Mouse (Mus musculus): Measurements from ENCODE around the gene Gm49369. TPM values are rescaled to one million over a fixed set of nuclear protein-coding genes. Genes with fewer than 3 reads are reported as not detected.

Gm49369 gene
- polyA plus RNA-seq, 1 experiment from 2014 or later: not detected

GRCm38 (mm10) chr7:142381175-142381574 is 1.3 kb downstream of the Gm49369 start:
- no peak for DNase-seq (ENCODE audit: low spot score)
- Histone ChIP-seq H3K9me3 (ENCODE audit: control insufficient read depth, low read length) (no peaks in the 10 kb centered on the region), H3K4me2 (ENCODE audit: low read depth, low read length, severe bottlenecking) (no peak overlapping the region), H3K36me3 (ENCODE audit: control insufficient read depth, insufficient read depth, low read length) (peaks cover 4% of the 10 kb centered on the region; the same call in 1 of the 2 replicates), H3K9ac (ENCODE audit: low read length) (no peak overlapping the region), H3K4me3 (ENCODE audit: low read depth, low read length) (no peak overlapping the region), H3K27me3 (ENCODE audit: control insufficient read depth, insufficient read depth, low read length) (no peaks in the 10 kb centered on the region), H3K27ac (ENCODE audit: low read depth, low read length) (no peak overlapping the region), H3K4me1 (replicated peaks; ENCODE audit: control insufficient read depth, insufficient read depth, low read length) (no peaks in the 10 kb centered on the region)
- no peak for ATAC-seq (replicated peaks; ENCODE audit: low FRiP score)
- WGBS: 93% methylated on average over 4 of the region's 4 CpGs

- peaks cover 4% of the 10 kb centered on the region; the same call in 1 of the 2 replicates for H3K36me3 ChIP-seq (ENCODE audit: control insufficient read depth, insufficient read depth, low read length)
- no peak overlapping the region for H3K27ac ChIP-seq (ENCODE audit: low read depth, low read length)
- H3K4me2 ChIP-seq (ENCODE audit: low read depth, low read length, severe bottlenecking): no peak overlapping the region
- H3K9me3 ChIP-seq (ENCODE audit: control insufficient read depth, low read length): no peaks in the 10 kb centered on the region
- WGBS: 83% methylated on average over 6 of the region's 6 CpGs
- H3K4me1 ChIP-seq (replicated peaks; ENCODE audit: control insufficient read depth, insufficient read depth, low read length): no peaks in the 10 kb centered on the region
- H3K9ac ChIP-seq (ENCODE audit: low read length): no peak overlapping the region
- no peak for ATAC-seq (replicated peaks; ENCODE audit: low FRiP score)
- no peak for DNase-seq (ENCODE audit: low spot score)
- H3K27me3 ChIP-seq (ENCODE audit: control insufficient read depth, insufficient read depth, low read length): no peaks in the 10 kb centered on the region
- H3K4me3 ChIP-seq (ENCODE audit: low read depth, low read length): no peak overlapping the region
These were observed 3.3 kb downstream of the Gm49369 start for GRCm38 (mm10) chr7:142379186-142379585.

DNA sequence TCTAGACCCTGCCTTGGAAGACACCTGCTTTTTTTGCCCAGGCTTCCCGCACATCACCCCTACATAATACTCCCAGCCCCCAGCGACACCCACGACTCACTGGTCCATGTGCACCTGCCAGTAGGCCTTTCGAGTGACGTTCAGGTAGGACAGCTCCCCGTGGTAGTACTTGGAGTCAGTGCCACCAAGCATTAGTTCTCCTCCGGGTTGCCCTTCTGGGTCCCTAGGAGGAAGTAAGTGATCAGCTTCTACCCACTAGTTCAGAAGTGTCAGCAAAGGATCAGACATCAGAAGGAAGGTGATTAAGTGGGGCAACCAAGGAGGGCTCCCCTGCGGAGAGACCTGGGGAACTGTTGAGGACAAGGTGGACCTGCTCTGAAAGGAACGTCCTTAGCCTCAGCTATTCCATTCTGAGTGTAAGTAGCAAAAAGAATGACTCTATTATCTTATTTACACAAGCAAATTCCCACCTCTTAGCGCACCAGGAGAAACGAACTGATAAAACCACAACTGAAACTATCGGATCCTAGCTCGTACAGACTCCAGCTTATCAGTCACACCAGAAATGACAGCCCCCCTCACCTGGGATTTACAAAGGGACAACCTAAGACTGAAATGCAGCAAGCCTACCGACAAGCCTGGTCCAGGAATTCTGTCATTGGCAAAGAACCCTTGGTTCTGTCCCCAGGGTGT is 5.1 kb downstream of the Gm49369 start:
- H3K27me3 ChIP-seq (ENCODE audit: control insufficient read depth, insufficient read depth, low read length): peaks cover 7% of the 10 kb centered on the region; the same call in 1 of the 2 replicates
- no peak overlapping the region for H3K27ac ChIP-seq (ENCODE audit: low read depth, low read length)

DNA sequence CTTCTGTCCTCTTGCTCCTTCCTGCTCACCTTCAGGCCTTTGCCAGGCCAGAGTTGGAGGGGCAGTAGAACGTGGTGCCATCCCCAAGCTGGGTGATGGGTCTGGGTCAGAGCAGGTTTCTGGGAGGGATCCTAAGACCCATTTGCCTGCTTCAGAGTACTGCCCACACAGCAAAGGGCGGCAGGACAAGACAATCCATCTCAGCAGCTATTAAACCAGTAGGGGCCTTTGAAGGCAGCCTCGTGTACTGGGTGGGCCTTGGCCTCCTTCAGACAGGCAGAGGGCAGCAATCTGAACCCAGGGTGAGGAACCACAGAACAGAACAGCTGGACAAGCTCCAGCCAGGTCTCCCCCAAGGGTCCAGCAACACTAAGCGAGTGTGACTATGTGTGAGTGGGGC is 6.4 kb downstream of the Gm49369 start:
- no peaks in the 10 kb centered on the region for H3K9me3 ChIP-seq (ENCODE audit: control insufficient read depth, low read length)
- no peak overlapping the region for H3K9ac ChIP-seq (ENCODE audit: low read length)
- peaks cover 2% of the 10 kb centered on the region; the same call in 1 of the 2 replicates for H3K4me1 ChIP-seq (replicated peaks; ENCODE audit: control insufficient read depth, insufficient read depth, low read length)
- ATAC-seq (replicated peaks; ENCODE audit: low FRiP score): no peak
- WGBS: 77% methylated on average over 4 of the region's 4 CpGs
- no peaks in the 10 kb centered on the region; the same call in 1 of the 2 replicates for H3K36me3 ChIP-seq (ENCODE audit: control insufficient read depth, insufficient read depth, low read length)
- no peak overlapping the region for H3K4me3 ChIP-seq (ENCODE audit: low read depth, low read length)
- H3K4me2 ChIP-seq (ENCODE audit: low read depth, low read length, severe bottlenecking): no peak overlapping the region
- H3K27me3 ChIP-seq (ENCODE audit: control insufficient read depth, insufficient read depth, low read length): peaks cover 19% of the 10 kb centered on the region
- no peak for DNase-seq (ENCODE audit: low spot score)
- H3K27ac ChIP-seq (ENCODE audit: low read depth, low read length): no peak overlapping the region

More for the DNA sequence above, 5.1 kb downstream of the Gm49369 start:
- 91% methylated on average over 14 of the region's 14 CpGs for WGBS
- no peak overlapping the region for H3K9ac ChIP-seq (ENCODE audit: low read length)
- ATAC-seq (replicated peaks; ENCODE audit: low FRiP score) (no peak), DNase-seq (ENCODE audit: low spot score) (no peak)
- peaks cover 2% of the 10 kb centered on the region; the same call in 1 of the 2 replicates for H3K36me3 ChIP-seq (ENCODE audit: control insufficient read depth, insufficient read depth, low read length)
- H3K4me2 ChIP-seq (ENCODE audit: low read depth, low read length, severe bottlenecking): no peak overlapping the region
- H3K4me3 ChIP-seq (ENCODE audit: low read depth, low read length): no peak overlapping the region
- H3K9me3 ChIP-seq (ENCODE audit: control insufficient read depth, low read length): no peaks in the 10 kb centered on the region
- H3K4me1 ChIP-seq (replicated peaks; ENCODE audit: control insufficient read depth, insufficient read depth, low read length): no peaks in the 10 kb centered on the region

DNA sequence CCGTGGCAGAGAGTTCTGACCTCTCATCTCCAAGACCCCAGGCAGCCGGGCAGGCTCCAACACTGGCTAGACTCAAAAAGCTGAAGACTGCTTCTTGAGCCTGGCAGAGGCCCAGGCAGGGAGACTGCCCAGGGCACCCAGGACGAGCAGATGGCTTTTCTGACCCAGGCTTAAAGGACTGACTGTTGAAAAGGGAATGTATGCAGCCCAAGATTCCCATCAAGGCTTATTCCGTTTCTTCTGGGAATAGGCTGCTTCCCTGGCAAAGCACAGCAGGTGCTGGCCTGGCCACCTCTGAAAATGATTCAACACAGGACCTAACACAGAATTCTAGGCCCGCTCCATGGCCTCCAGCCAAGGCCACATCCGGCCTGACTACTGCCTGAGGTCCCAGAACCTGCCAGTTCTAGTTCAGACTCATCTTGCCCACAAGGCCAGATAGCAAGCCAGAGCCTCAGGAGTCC is 7.2 kb downstream of the Gm49369 start:
- peaks cover 24% of the 10 kb centered on the region for H3K27me3 ChIP-seq (ENCODE audit: control insufficient read depth, insufficient read depth, low read length)
- H3K4me2 ChIP-seq (ENCODE audit: low read depth, low read length, severe bottlenecking): no peak overlapping the region
- H3K36me3 ChIP-seq (ENCODE audit: control insufficient read depth, insufficient read depth, low read length): no peaks in the 10 kb centered on the region; the same call in 1 of the 2 replicates
- no peaks in the 10 kb centered on the region for H3K9me3 ChIP-seq (ENCODE audit: control insufficient read depth, low read length)
- WGBS: 86% methylated on average over 6 of the region's 6 CpGs
- ATAC-seq (replicated peaks; ENCODE audit: low FRiP score) (no peak), DNase-seq (ENCODE audit: low spot score) (no peak)
- peaks cover 2% of the 10 kb centered on the region; the same call in 1 of the 2 replicates for H3K4me1 ChIP-seq (replicated peaks; ENCODE audit: control insufficient read depth, insufficient read depth, low read length)
- H3K9ac ChIP-seq (ENCODE audit: low read length): no peak overlapping the region
- H3K4me3 ChIP-seq (ENCODE audit: low read depth, low read length): no peak overlapping the region
- H3K27ac ChIP-seq (ENCODE audit: low read depth, low read length): no peak overlapping the region

DNA sequence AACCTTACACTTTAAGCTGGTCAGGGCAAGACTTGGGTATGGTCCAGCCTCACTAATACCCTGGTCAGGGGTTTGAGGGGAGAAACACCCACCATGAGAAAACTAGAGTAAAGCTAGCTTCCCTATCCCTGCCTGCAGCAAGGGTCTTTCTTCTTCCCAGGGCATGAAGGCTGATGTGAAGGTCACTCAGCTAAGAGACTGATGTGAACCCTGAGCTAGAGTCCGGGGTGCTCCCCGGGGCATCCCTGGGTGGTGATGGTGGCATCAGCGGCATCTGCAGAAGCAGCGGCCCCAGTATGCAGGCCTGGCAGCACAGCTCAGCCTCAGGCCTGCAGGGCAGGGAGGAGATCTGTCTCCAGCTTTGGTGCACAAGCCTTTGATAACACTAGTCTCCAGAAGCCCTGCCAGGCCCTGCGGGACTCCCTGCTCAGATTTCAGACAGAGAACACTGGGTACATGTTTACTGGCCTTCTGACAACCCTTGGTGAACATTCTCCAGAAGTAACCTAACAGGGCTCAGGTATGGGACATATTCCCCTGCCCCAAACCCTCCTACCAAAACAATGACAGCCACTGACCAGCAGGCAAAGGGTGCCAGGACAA is 8.0 kb downstream of the Gm49369 start:
- ATAC-seq (replicated peaks; ENCODE audit: low FRiP score) (no peak), DNase-seq (ENCODE audit: low spot score) (no peak)
- H3K9ac ChIP-seq (ENCODE audit: low read length): no peak overlapping the region
- H3K4me3 ChIP-seq (ENCODE audit: low read depth, low read length): no peak overlapping the region
- H3K27ac ChIP-seq (ENCODE audit: low read depth, low read length): no peak overlapping the region
- peaks cover 24% of the 10 kb centered on the region for H3K27me3 ChIP-seq (ENCODE audit: control insufficient read depth, insufficient read depth, low read length)
- H3K4me1 ChIP-seq (replicated peaks; ENCODE audit: control insufficient read depth, insufficient read depth, low read length): peaks cover 2% of the 10 kb centered on the region; the same call in 1 of the 2 replicates
- no peaks in the 10 kb centered on the region for H3K9me3 ChIP-seq (ENCODE audit: control insufficient read depth, low read length)
- H3K4me2 ChIP-seq (ENCODE audit: low read depth, low read length, severe bottlenecking): no peak overlapping the region
- 92% methylated on average over 5 of the region's 5 CpGs for WGBS
- H3K36me3 ChIP-seq (ENCODE audit: control insufficient read depth, insufficient read depth, low read length): no peaks in the 10 kb centered on the region; the same call in 1 of the 2 replicates

- no peak within 1 kb of the TSS for H3K9ac ChIP-seq (ENCODE audit: low read length)
- 69% methylated on average over 8 of the region's 8 CpGs for whole genome bisulfite sequencing
- DNase-seq (ENCODE audit: low spot score) (no peak), ATAC-seq (replicated peaks; ENCODE audit: low FRiP score) (no peak)
- H3K36me3 ChIP-seq (ENCODE audit: control insufficient read depth, insufficient read depth, low read length): no peaks in the 10 kb centered on the region; the same call in 1 of the 2 replicates
- no peak within 1 kb of the TSS for H3K27ac ChIP-seq (ENCODE audit: low read depth, low read length)
- H3K4me2 ChIP-seq (ENCODE audit: low read depth, low read length, severe bottlenecking): no peak within 1 kb of the TSS
- H3K4me3 ChIP-seq (ENCODE audit: low read depth, low read length): no peak within 1 kb of the TSS
- peaks cover 24% of the 10 kb centered on the region for H3K27me3 ChIP-seq (ENCODE audit: control insufficient read depth, insufficient read depth, low read length)
- H3K9me3 ChIP-seq (ENCODE audit: control insufficient read depth, low read length): no peaks in the 10 kb centered on the region
- peaks cover 2% of the 10 kb centered on the region; the same call in 1 of the 2 replicates for H3K4me1 ChIP-seq (replicated peaks; ENCODE audit: control insufficient read depth, insufficient read depth, low read length)
These were observed 8.6 kb downstream of the Gm49369 start, which contains the start of gene Ifitm10 for GRCm38 (mm10) chr7:142373641-142374412. Ifitm10 (minus strand) TSS chr7:142373753.

DNA sequence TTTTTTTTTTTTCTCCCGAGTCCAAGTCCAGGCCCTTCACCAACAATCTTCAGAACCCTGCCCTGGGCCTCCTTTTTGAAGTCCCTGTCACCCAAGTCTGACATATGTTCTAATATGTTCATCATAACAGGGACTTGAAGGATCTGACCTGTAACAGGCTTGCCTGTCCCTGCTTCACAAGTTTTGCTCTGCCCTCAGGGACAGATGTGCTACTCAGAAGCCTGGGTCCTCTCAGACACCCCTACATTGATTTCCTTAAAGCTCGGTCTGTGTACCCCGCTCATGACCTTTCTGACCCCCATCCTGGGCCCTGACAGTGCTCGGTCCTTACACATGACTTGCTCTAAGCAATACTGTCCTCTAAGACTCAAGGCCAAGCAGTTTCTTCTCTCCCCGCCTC is 9.4 kb downstream of the Gm49369 start:
- DNase-seq (ENCODE audit: low spot score): no peak
- peaks cover 2% of the 10 kb centered on the region; the same call in 1 of the 2 replicates for H3K4me1 ChIP-seq (replicated peaks; ENCODE audit: control insufficient read depth, insufficient read depth, low read length)
- no peaks in the 10 kb centered on the region; the same call in 1 of the 2 replicates for H3K36me3 ChIP-seq (ENCODE audit: control insufficient read depth, insufficient read depth, low read length)
- H3K4me3 ChIP-seq (ENCODE audit: low read depth, low read length): no peak overlapping the region
- no peak overlapping the region for H3K9ac ChIP-seq (ENCODE audit: low read length)
- ATAC-seq (replicated peaks; ENCODE audit: low FRiP score): no peak
- peaks cover 24% of the 10 kb centered on the region for H3K27me3 ChIP-seq (ENCODE audit: control insufficient read depth, insufficient read depth, low read length)
- H3K27ac ChIP-seq (ENCODE audit: low read depth, low read length): no peak overlapping the region
- H3K9me3 ChIP-seq (ENCODE audit: control insufficient read depth, low read length): no peaks in the 10 kb centered on the region
- WGBS: 73% methylated on average over 5 of the region's 5 CpGs
- H3K4me2 ChIP-seq (ENCODE audit: low read depth, low read length, severe bottlenecking): no peak overlapping the region
